Mouse (Mus musculus) megakaryocyte progenitor cell, adult 5-6 weeks (primary cell): Measurements from ENCODE around the gene Kank2. TPM values are rescaled to one million over a fixed set of nuclear protein-coding genes. Genes with fewer than 3 reads are reported as not detected.

Source experiments
- ATAC-seq: replicated peaks from 2 replicates; pipeline ENCODE4 v1.8.0; 2016; ENCODE audit warnings: mild to moderate bottlenecking, moderate TSS enrichment, inconsistent platforms; ENCODE audit not compliant: poor library complexity
- total RNA-seq, 2 experiments: library from RNA; stranded (forward) in 1 of 2; stranded (reverse) in 1 of 2; fragments of 157-497, 149-512 nt in 1 of 2; fragments of 200-1000 nt in 1 of 2; gene quantifications; 2 replicates each; pipeline versions ENCODE4 v1.2.3 to v1.2.4; 2015 to 2017

The Kank2 gene
- total RNA-seq, 2 experiments from 2014 or later, result 0.72 to 1.2 TPM

- no peak for ATAC-seq
Observed at GRCm38 (mm10) chr9:21752252-21752792, 46.2 kb downstream of the Kank2 start.

- no peak for ATAC-seq
Observed at GRCm38 (mm10) chr9:21751347-21751746, 47.2 kb downstream of the Kank2 start.

GRCm38 (mm10) chr9:21750370-21750769 lies 48.2 kb downstream of the Kank2 start:
- ATAC-seq, result no peak

GRCm38 (mm10) chr9:21749382-21750118 lies 49.0 kb downstream of the Kank2 start:
- no peak for ATAC-seq

- ATAC-seq, result no peak
Observed at GRCm38 (mm10) chr9:21748491-21748890, 50.1 kb downstream of the Kank2 start.

- peak; percentile 90 for ATAC-seq
Observed at GRCm38 (mm10) chr9:21748033-21748432, 50.5 kb downstream of the Kank2 start.

GRCm38 (mm10) chr9:21747238-21747774 lies 51.2 kb downstream of the Kank2 start:
- ATAC-seq, result no peak

- ATAC-seq, result 0 out of 2 replicates have a peak, but pooled peaks have one; percentile 20
Observed at GRCm38 (mm10) chr9:21741514-21741913, 57.0 kb downstream of the Kank2 start.

- no peak for ATAC-seq
Observed at GRCm38 (mm10) chr9:21740427-21740826, 58.1 kb downstream of the Kank2 start.

GRCm38 (mm10) chr9:21738776-21739175 lies 59.8 kb downstream of the Kank2 start:
- ATAC-seq, result no peak

- ATAC-seq, result no peak
Observed at GRCm38 (mm10) chr9:21737188-21737587, 61.4 kb downstream of the Kank2 start.

- ATAC-seq, result no peak
Observed at GRCm38 (mm10) chr9:21736580-21736979, 62.0 kb downstream of the Kank2 start.

GRCm38 (mm10) chr9:21735126-21735525 lies 63.4 kb downstream of the Kank2 start:
- ATAC-seq, result no peak

- no peak for ATAC-seq
Observed at GRCm38 (mm10) chr9:21733989-21734388, 64.6 kb downstream of the Kank2 start.

GRCm38 (mm10) chr9:21733446-21733845 lies 65.1 kb downstream of the Kank2 start:
- ATAC-seq, result no peak

GRCm38 (mm10) chr9:21732288-21732687 lies 66.3 kb downstream of the Kank2 start:
- ATAC-seq, result no peak

- ATAC-seq, result no peak
Observed at GRCm38 (mm10) chr9:21729264-21729663, 69.3 kb downstream of the Kank2 start.

GRCm38 (mm10) chr9:21728261-21728832 lies 70.2 kb downstream of the Kank2 start:
- no peak for ATAC-seq

- ATAC-seq, result no peak
Observed at GRCm38 (mm10) chr9:21726218-21726975, 72.1 kb downstream of the Kank2 start.

- ATAC-seq, result peak; percentile 12
Observed at GRCm38 (mm10) chr9:21725224-21726121, 73.1 kb downstream of the Kank2 start.
